Mouse (Mus musculus): ENCODE data around the gene Tmem236. TPM values are rescaled to one million over a fixed set of nuclear protein-coding genes. Genes with fewer than 3 reads are reported as not detected.

Tmem236 gene
- 0.07 TPM in 1 of 2 replicates, not detected in the other for polyA plus RNA-seq (2014; fragmentation: Nextera tagmentation; extraction: Ambion mirVana)

GRCm38 (mm10) chr2:14174334-14174733 lies at the start of gene Tmem236:
Gene Tmem236, plus strand, starts transcription at chr2:14174523.
- ATAC-seq (ENCODE audit: insufficient number of reproducible peaks, insufficient read depth, low FRiP score, low read depth): no peak
- Histone ChIP-seq H3K4me1 (ENCODE audit: control insufficient read depth in 2 of 2, insufficient read depth in 2 of 2, low read length in 2 of 2) (no peaks in the 10 kb centered on the region), H3K4me2 (ENCODE audit: low read length) (no peak within 1 kb of the TSS), H3K36me3 (ENCODE audit: control insufficient read depth, insufficient read depth, low read length) (no peaks in the 10 kb centered on the region), H3K4me3 (ENCODE audit: control insufficient read depth in 1 of 2, insufficient read depth in 1 of 2, low read depth in 1 of 2, low read length in 2 of 2) (no peak within 1 kb of the TSS), H3K27ac (replicated peaks in 1 of 2; ENCODE audit: control insufficient read depth in 1 of 2, insufficient read depth in 1 of 2, low read depth in 2 of 2, low read length in 2 of 2) (no peak within 1 kb of the TSS), H3K27me3 (ENCODE audit: control insufficient read depth, insufficient read depth, low read length) (no peaks in the 10 kb centered on the region), H3K9me3 (ENCODE audit: control insufficient read depth, low read length) (no peaks in the 10 kb centered on the region), H3K9ac (ENCODE audit: low read length) (no peak within 1 kb of the TSS)
- WGBS: 77% methylated on average over 3 of the region's 3 CpGs

- peaks cover 36% of the 10 kb centered on the region for H3K36me3 ChIP-seq (ENCODE audit: control insufficient read depth, insufficient read depth, low read length)
- no peaks in the 10 kb centered on the region for H3K9me3 ChIP-seq (ENCODE audit: control insufficient read depth, low read length)
- no peak for ATAC-seq (ENCODE audit: insufficient number of reproducible peaks, insufficient read depth, low FRiP score, low read depth)
- no peak overlapping the region for H3K4me2 ChIP-seq (ENCODE audit: low read length)
- no peaks in the 10 kb centered on the region for H3K4me1 ChIP-seq (ENCODE audit: control insufficient read depth in 2 of 2, insufficient read depth in 2 of 2, low read length in 2 of 2)
- H3K27me3 ChIP-seq (ENCODE audit: control insufficient read depth, insufficient read depth, low read length): no peaks in the 10 kb centered on the region
- no peak overlapping the region for H3K27ac ChIP-seq (replicated peaks in 1 of 2; ENCODE audit: control insufficient read depth in 1 of 2, insufficient read depth in 1 of 2, low read depth in 2 of 2, low read length in 2 of 2)
- no peak overlapping the region for H3K9ac ChIP-seq (ENCODE audit: low read length)
- 86% methylated on average over 6 of the region's 6 CpGs for whole genome bisulfite sequencing
- no peak overlapping the region for H3K4me3 ChIP-seq (ENCODE audit: control insufficient read depth in 1 of 2, insufficient read depth in 1 of 2, low read depth in 1 of 2, low read length in 2 of 2)
These were observed 47.9 kb upstream of the Tmem236 start for GRCm38 (mm10) chr2:14126387-14126786.

GRCm38 (mm10) chr2:14127629-14128028 lies 46.7 kb upstream of the Tmem236 start:
- Histone ChIP-seq H3K36me3 (ENCODE audit: control insufficient read depth, insufficient read depth, low read length) (peaks cover 48% of the 10 kb centered on the region), H3K9me3 (ENCODE audit: control insufficient read depth, low read length) (no peaks in the 10 kb centered on the region), H3K4me1 (ENCODE audit: control insufficient read depth in 2 of 2, insufficient read depth in 2 of 2, low read length in 2 of 2) (no peaks in the 10 kb centered on the region), H3K27ac (replicated peaks in 1 of 2; ENCODE audit: control insufficient read depth in 1 of 2, insufficient read depth in 1 of 2, low read depth in 2 of 2, low read length in 2 of 2) (no peak overlapping the region), H3K4me3 (ENCODE audit: control insufficient read depth in 1 of 2, insufficient read depth in 1 of 2, low read depth in 1 of 2, low read length in 2 of 2) (no peak overlapping the region), H3K4me2 (ENCODE audit: low read length) (no peak overlapping the region), H3K27me3 (ENCODE audit: control insufficient read depth, insufficient read depth, low read length) (no peaks in the 10 kb centered on the region), H3K9ac (ENCODE audit: low read length) (no peak overlapping the region)
- no peak for ATAC-seq (ENCODE audit: insufficient number of reproducible peaks, insufficient read depth, low FRiP score, low read depth)
- WGBS: 51% methylated on average over 3 of the region's 3 CpGs

GRCm38 (mm10) chr2:14130641-14131339 lies 43.5 kb upstream of the Tmem236 start:
- H3K27me3 ChIP-seq (ENCODE audit: control insufficient read depth, insufficient read depth, low read length): no peaks in the 10 kb centered on the region
- H3K27ac ChIP-seq (replicated peaks in 1 of 2; ENCODE audit: control insufficient read depth in 1 of 2, insufficient read depth in 1 of 2, low read depth in 2 of 2, low read length in 2 of 2): no peak overlapping the region
- no peak for ATAC-seq (ENCODE audit: insufficient number of reproducible peaks, insufficient read depth, low FRiP score, low read depth)
- 90% methylated on average over 12 of the region's 12 CpGs for WGBS
- H3K9me3 ChIP-seq (ENCODE audit: control insufficient read depth, low read length): no peaks in the 10 kb centered on the region
- H3K4me2 ChIP-seq (ENCODE audit: low read length): no peak overlapping the region
- peaks cover 59% of the 10 kb centered on the region for H3K36me3 ChIP-seq (ENCODE audit: control insufficient read depth, insufficient read depth, low read length)
- H3K9ac ChIP-seq (ENCODE audit: low read length): no peak overlapping the region
- H3K4me3 ChIP-seq (ENCODE audit: control insufficient read depth in 1 of 2, insufficient read depth in 1 of 2, low read depth in 1 of 2, low read length in 2 of 2): no peak overlapping the region
- H3K4me1 ChIP-seq (ENCODE audit: control insufficient read depth in 2 of 2, insufficient read depth in 2 of 2, low read length in 2 of 2): no peaks in the 10 kb centered on the region

DNA sequence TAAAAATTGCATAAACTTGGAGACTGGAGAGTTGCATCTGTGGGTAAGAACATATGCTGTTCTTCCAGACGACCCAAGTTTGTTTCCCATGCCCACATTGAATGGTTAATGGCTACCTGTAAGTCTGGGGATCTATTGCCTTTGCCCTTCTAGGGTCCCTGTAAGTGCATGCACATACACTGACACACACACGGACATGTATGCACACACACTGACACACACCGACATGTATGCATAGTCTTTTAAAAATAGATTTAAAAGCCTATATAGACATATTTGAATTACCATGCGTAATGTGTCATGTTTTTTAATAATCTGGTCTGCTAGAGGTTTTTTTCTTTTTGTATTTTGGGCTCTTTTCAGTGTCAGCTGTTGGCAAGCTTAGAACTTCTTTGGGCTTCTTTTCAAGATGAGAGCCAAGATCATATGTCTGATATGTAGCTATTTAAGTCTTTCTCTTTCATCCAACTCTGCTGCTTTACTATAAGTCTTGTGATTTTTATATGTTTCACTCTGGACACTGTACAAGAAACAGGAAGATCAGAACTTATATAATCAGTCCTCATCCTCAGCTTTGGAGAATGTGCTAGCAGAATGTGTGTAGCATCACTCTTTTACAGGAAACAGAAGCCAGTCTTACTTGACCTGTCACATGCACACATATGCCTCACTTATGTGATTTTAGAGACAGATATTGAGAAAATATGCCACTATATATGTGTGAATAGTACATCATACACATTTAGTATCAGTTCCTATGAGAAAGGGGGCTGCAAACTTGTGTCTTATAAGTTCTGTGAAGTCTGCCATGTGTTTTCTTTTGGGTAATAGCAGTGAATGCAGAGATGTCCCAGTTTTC lies 41.6 kb upstream of the Tmem236 start:
- Histone ChIP-seq H3K36me3 (ENCODE audit: control insufficient read depth, insufficient read depth, low read length) (peaks cover 61% of the 10 kb centered on the region), H3K4me3 (ENCODE audit: control insufficient read depth in 1 of 2, insufficient read depth in 1 of 2, low read depth in 1 of 2, low read length in 2 of 2) (no peak overlapping the region), H3K4me2 (ENCODE audit: low read length) (no peak overlapping the region), H3K27me3 (ENCODE audit: control insufficient read depth, insufficient read depth, low read length) (no peaks in the 10 kb centered on the region), H3K9ac (ENCODE audit: low read length) (no peak overlapping the region), H3K9me3 (ENCODE audit: control insufficient read depth, low read length) (no peaks in the 10 kb centered on the region), H3K27ac (replicated peaks in 1 of 2; ENCODE audit: control insufficient read depth in 1 of 2, insufficient read depth in 1 of 2, low read depth in 2 of 2, low read length in 2 of 2) (no peak overlapping the region), H3K4me1 (ENCODE audit: control insufficient read depth in 2 of 2, insufficient read depth in 2 of 2, low read length in 2 of 2) (no peaks in the 10 kb centered on the region)
- ATAC-seq (ENCODE audit: insufficient number of reproducible peaks, insufficient read depth, low FRiP score, low read depth): no peak
- 90% methylated on average over 4 of the region's 4 CpGs for WGBS

DNA sequence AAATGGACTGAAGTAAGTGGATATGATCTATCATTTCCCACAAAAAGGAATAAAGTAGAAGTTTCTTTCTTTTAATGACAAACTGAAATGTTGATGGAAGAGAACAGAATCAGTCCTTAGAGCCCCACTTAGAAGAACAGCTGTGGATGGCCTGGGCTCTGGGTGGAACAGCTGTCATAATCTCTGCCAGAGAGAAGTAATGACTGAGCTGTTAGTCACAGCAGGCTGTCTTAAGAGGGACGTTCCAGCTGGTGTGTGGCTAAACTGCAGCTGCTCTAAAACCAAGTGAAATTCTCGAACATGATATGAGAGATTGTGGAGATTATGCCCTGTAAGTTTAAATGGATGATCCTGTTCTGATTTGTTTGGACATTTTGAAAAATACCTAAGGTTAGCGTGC lies 37.4 kb upstream of the Tmem236 start:
- Histone ChIP-seq H3K27ac (replicated peaks in 1 of 2; ENCODE audit: control insufficient read depth in 1 of 2, insufficient read depth in 1 of 2, low read depth in 2 of 2, low read length in 2 of 2) (no peak overlapping the region), H3K27me3 (ENCODE audit: control insufficient read depth, insufficient read depth, low read length) (no peaks in the 10 kb centered on the region), H3K36me3 (ENCODE audit: control insufficient read depth, insufficient read depth, low read length) (peaks cover 60% of the 10 kb centered on the region), H3K4me1 (ENCODE audit: control insufficient read depth in 2 of 2, insufficient read depth in 2 of 2, low read length in 2 of 2) (peaks cover 0 to 2% of the 10 kb centered on the region in 2 experiments; a peak in 1 of 4 replicates), H3K9ac (ENCODE audit: low read length) (no peak overlapping the region), H3K4me2 (ENCODE audit: low read length) (no peak overlapping the region), H3K4me3 (ENCODE audit: control insufficient read depth in 1 of 2, insufficient read depth in 1 of 2, low read depth in 1 of 2, low read length in 2 of 2) (no peak overlapping the region), H3K9me3 (ENCODE audit: control insufficient read depth, low read length) (no peaks in the 10 kb centered on the region)
- no peak for ATAC-seq (ENCODE audit: insufficient number of reproducible peaks, insufficient read depth, low FRiP score, low read depth)
- 75% methylated on average over 3 of the region's 3 CpGs for WGBS

DNA sequence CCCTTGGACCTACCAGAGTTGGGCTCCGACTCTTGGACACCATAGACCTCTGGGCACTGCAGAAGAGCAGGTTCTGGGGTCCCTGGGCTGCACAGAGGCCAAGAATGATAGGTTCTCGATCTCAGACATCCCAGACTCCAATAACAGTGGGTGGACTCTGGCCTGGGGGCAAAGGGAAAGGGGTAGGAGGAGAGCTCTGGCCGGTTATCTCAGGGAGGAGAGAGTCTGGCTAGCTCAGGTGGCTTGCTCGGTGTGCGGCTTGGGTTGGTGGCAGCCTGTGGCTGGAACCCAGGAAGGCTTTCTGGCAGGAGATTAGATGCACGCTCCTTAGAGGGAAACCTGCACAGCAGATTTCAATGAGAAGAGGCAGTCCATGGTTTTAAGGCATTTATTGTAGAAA lies 34.7 kb upstream of the Tmem236 start:
- H3K4me3 ChIP-seq (ENCODE audit: control insufficient read depth in 1 of 2, insufficient read depth in 1 of 2, low read depth in 1 of 2, low read length in 2 of 2): no peak overlapping the region
- WGBS: 58% methylated on average over 6 of the region's 6 CpGs
- no peak for ATAC-seq (ENCODE audit: insufficient number of reproducible peaks, insufficient read depth, low FRiP score, low read depth)

More for the DNA sequence above, 34.7 kb upstream of the Tmem236 start:
- Histone ChIP-seq H3K36me3 (ENCODE audit: control insufficient read depth, insufficient read depth, low read length) (peaks cover 69% of the 10 kb centered on the region), H3K27me3 (ENCODE audit: control insufficient read depth, insufficient read depth, low read length) (no peaks in the 10 kb centered on the region), H3K9me3 (ENCODE audit: control insufficient read depth, low read length) (no peaks in the 10 kb centered on the region), H3K9ac (ENCODE audit: low read length) (no peak overlapping the region), H3K4me1 (ENCODE audit: control insufficient read depth in 2 of 2, insufficient read depth in 2 of 2, low read length in 2 of 2) (peaks cover under 1 to 4% of the 10 kb centered on the region in 2 experiments), H3K4me2 (ENCODE audit: low read length) (no peak overlapping the region), H3K27ac (replicated peaks in 1 of 2; ENCODE audit: control insufficient read depth in 1 of 2, insufficient read depth in 1 of 2, low read depth in 2 of 2, low read length in 2 of 2) (no peak overlapping the region)

Data from heart, embryonic 14.5 days (tissue).